Mouse (Mus musculus): ENCODE measurements around the gene Slc16a5.

- TF ChIP-seq CTCF (IDR thresholded peaks at IDR 0.05; ENCODE audit: control insufficient read depth, insufficient read depth, low read length) (no peak), POLR2A (IDR thresholded peaks at IDR 0.05; ENCODE audit: borderline replicate concordance, control insufficient read depth, low read depth, low read length) (no peak)
These were observed 9.9 kb upstream of the Slc16a5 start for GRCm38 (mm10) chr11:115452281-115452860.
